Mouse (Mus musculus) neural tube, embryonic 11.5 days (tissue): ENCODE data around the gene Gm21969. TPM values are rescaled to one million over a fixed set of nuclear protein-coding genes. Genes with fewer than 3 reads are reported as not detected.

Experiments used
- ATAC-seq: fragments of 200-750 bp; cut with Nextera tagmentation; 2 replicates; pipeline ENCODE4 v1.8.0; 2017; ENCODE audit warnings: moderate number of reproducible peaks, mild to moderate bottlenecking, moderate TSS enrichment, moderate library complexity; ENCODE audit not compliant: insufficient read depth, low FRiP score, low TSS enrichment
- DNase-seq: peaks from one replicate; pipeline ENCODE4 v3.0.0-alpha.2; 2015; ENCODE audit warnings: low spot score
- H3K27ac ChIP-seq: fragments of 300-500 bp; sonication (generic); 2 replicates; pipeline ENCODE4 v1.5.1; 2014; ENCODE audit warnings: low read depth, mild to moderate bottlenecking, low read length
- H3K27me3 ChIP-seq: fragments of 300-500 bp; sonication (generic); 2 replicates; pipeline ENCODE4 v1.6.1; 2014; ENCODE audit warnings: mild to moderate bottlenecking, low read length, mixed read lengths; ENCODE audit not compliant: control insufficient read depth, insufficient read depth
- H3K36me3 ChIP-seq: fragments of 300-500 bp; sonication (generic); 2 replicates; pipeline ENCODE4 v1.6.1; 2014; ENCODE audit warnings: mild to moderate bottlenecking, low read length, moderate library complexity, mixed read lengths; ENCODE audit not compliant: control insufficient read depth, insufficient read depth
- H3K4me1 ChIP-seq: fragments of 300-500 bp; sonication (generic); 2 replicates; pipeline ENCODE4 v1.6.1; 2014; ENCODE audit warnings: low read length, mixed read lengths; ENCODE audit not compliant: control insufficient read depth, insufficient read depth
- H3K4me2 ChIP-seq: fragments of 300-500 bp; sonication (generic); 2 replicates; pipeline ENCODE4 v1.6.1; 2014; ENCODE audit warnings: low read depth, mild to moderate bottlenecking, moderate library complexity
- H3K4me3 ChIP-seq: fragments of 300-500 bp; sonication (generic); 2 replicates; pipeline ENCODE4 v1.5.1; 2014; ENCODE audit warnings: low read depth, low read length
- H3K9ac ChIP-seq: fragments of 300-500 bp; sonication (generic); 2 replicates; pipeline ENCODE4 v1.6.1; 2014; ENCODE audit warnings: mild to moderate bottlenecking, low read length
- H3K9me3 ChIP-seq: fragments of 300-500 bp; sonication (generic); 2 replicates; pipeline ENCODE4 v1.6.1; 2016; ENCODE audit warnings: low read length; ENCODE audit not compliant: control insufficient read depth
- WGBS: fragments of 180-500 bp; shearing (Covaris S2); extraction: QIAGEN DNeasy Blood & Tissue Kit; methylation state at CpG from one replicate; pipeline ENCODE4 v1.1.7; 2014; 5-methylcytosine and 5-hydroxymethylcytosine counted together
- polyA plus RNA-seq: library from polyadenylated mRNA; unstranded; fragments of >200 nt; fragmentation: Nextera tagmentation; extraction: Ambion mirVana; gene quantifications from 2 replicates; pipeline ENCODE4 v1.2.1, GENCODE M21; 2014

Gm21969 gene
- polyA plus RNA-seq, 1 experiment from 2014 or later, result not detected

DNA sequence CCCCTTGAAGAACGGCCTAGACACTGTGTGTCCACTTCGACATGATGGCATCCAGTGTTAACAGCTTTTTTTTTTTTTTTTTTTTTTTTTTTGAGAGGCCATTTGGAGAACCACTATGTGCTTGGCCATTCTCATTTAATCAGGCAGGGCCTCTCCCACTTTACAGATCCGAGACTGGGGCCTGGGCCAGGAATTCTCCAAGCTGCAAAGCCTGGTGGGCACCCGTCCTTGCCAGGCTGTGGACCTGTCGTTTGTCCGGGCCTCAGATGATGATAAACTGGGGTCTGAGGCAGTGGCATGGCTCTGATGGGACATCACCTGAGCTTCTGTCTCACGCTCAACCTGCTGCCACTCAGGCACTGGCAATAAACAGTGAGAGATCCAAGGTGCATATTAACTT, 10.1 kb upstream of the Gm21969 start:
- WGBS, result 69% methylated on average over 7 of the region's 7 CpGs
- no peaks in the 10 kb centered on the region for H3K9me3 ChIP-seq
- no peak overlapping the region for H3K4me3 ChIP-seq
- no peaks in the 10 kb centered on the region for H3K36me3 ChIP-seq
- peaks cover 42% of the 10 kb centered on the region for H3K4me1 ChIP-seq
- DNase-seq (no peak), ATAC-seq (no peak)
- no peak overlapping the region for H3K4me2 ChIP-seq
- no peak overlapping the region for H3K27ac ChIP-seq
- no peaks in the 10 kb centered on the region for H3K27me3 ChIP-seq
- H3K9ac ChIP-seq, result no peak overlapping the region

DNA sequence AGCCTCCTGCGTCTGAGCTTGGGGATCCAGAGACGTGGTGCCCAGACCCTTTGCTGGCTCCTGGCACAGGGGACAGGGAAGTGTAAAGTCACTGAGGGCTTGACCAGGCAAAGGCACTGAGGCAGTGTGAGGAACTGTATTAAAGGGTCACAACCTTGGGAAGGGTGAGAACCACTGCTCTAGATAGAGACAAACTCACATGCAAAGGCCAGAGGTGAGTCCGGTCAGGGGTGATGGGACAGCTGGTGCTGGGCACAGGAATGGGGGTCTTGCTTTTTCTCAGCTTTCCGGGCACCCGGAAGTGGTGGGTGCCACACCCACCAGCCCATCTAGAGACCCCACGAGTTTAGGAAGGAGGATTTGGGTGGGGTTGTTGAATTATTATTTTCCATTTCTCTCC, 9.6 kb upstream of the Gm21969 start:
- no peak overlapping the region for H3K27ac ChIP-seq
- no peak for ATAC-seq
- H3K27me3 ChIP-seq, result no peaks in the 10 kb centered on the region
- H3K4me1 ChIP-seq, result peaks cover 45% of the 10 kb centered on the region
- no peaks in the 10 kb centered on the region for H3K36me3 ChIP-seq
- H3K4me2 ChIP-seq, result no peak overlapping the region
- H3K9me3 ChIP-seq, result no peaks in the 10 kb centered on the region
- H3K4me3 ChIP-seq, result no peak overlapping the region
- DNase-seq, result no peak
- 68% methylated on average over 6 of the region's 6 CpGs for WGBS
- H3K9ac ChIP-seq, result no peak overlapping the region

DNA sequence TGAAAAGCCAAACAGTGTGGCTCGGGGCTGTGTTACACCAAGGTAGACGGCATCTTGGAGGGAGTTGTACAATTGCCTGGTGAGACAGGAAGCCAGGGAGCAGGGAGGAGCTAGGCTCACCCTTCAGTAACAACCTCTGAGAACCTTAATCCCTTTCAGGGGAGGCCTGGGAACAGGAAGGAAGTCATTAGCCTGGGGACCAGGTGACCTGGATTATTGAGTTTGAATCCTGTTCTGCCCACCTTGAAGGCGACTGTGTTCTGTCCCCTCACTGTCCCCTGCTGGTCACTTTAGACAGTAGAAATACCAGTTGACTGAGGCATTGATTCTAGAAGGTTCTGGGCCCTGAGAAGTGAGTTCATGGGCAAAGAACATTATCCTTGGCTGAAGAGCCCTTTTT, 8.9 kb upstream of the Gm21969 start:
- Histone ChIP-seq H3K4me2 (no peak overlapping the region), H3K36me3 (no peaks in the 10 kb centered on the region), H3K9ac (no peak overlapping the region), H3K27me3 (no peaks in the 10 kb centered on the region), H3K4me1 (peaks cover 50% of the 10 kb centered on the region), H3K9me3 (no peaks in the 10 kb centered on the region), H3K4me3 (no peak overlapping the region), H3K27ac (no peak overlapping the region)
- DNase-seq, result no peak
- WGBS, result 61% methylated on average over 3 of the region's 3 CpGs
- no peak for ATAC-seq

DNA sequence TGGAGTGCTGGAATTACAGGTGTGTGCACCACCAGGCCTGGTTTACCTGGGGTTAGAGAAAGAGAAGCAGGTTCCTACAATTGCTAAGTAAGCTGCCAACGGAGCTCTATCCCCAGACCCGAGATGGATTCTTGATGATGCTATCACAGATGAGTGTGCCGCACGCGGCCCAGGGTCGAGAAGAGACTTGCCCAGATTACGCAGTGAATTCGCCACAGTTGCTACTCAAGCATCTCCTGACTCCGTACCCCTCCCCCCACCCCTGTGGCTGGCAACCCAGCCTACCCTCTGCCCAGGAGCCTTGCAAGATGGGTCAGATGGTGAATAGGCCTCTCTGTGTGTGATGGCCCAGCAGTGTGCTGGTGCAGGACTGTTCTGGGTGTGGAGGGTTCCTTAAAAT, 6.3 kb upstream of the Gm21969 start:
- Histone ChIP-seq H3K4me2 (0 out of 2 replicates have a peak overlapping the region, but pooled peaks have one; percentile 7), H3K4me3 (no peak overlapping the region), H3K27ac (peak overlapping the region; percentile 83), H3K9ac (0 out of 2 replicates have a peak overlapping the region, but pooled peaks have one; percentile 18), H3K4me1 (peaks cover 45% of the 10 kb centered on the region), H3K9me3 (no peaks in the 10 kb centered on the region), H3K36me3 (no peaks in the 10 kb centered on the region), H3K27me3 (no peaks in the 10 kb centered on the region)
- ATAC-seq (no peak), DNase-seq (peak; percentile 44)
- WGBS, result 15% methylated on average over 9 of the region's 9 CpGs

DNA sequence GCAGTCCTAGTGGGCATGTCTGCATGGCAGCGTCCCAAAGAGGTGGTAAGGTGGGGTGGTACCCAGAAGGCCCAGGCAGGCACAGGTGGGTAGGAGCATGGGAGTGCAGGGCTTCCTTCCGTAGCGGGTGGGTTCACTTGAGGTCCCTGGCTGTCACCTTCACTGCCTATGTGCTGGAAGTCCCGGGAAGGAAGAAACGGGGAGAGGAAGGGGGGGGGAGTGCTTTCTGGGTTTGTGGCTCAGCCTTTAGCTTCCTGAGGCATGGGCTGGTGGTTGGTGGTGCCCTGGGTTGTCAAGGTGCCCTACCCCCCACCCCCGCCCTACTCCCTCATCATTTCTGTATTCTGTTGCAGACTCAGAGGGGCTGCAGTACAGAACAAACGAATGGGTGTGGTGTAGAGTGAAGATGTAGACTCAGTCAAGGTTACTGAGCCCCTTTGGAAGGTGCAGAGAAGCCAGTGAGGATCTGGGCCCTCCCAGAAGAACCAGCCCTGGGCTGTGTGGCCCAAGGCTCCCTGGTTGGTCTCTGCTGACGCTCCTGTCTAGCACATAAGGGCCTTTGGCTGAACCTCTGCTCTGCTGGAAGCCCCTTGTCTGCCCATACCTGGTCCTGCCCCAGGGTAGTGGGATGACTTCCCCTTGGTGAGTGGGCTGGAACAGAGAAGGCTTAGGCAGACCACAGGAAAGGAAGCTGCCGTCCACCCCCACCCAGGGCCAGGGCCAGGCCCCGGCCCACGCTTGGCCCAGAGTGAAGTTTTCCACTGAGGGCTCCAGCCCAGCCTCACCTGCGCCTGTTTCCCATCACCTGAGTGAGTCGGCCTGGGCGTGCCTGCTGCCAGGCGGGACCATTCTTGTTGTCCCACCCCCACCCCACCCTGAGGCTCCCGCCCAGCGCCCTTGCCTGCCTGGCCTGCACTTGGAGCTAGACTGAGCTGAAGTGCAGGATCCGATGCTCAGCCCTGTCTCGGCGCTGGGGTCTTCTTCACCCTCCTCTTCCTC, 5.4 kb upstream of the Gm21969 start:
- peaks cover 47% of the 10 kb centered on the region for H3K4me1 ChIP-seq
- H3K4me3 ChIP-seq, result no peak overlapping the region
- H3K9me3 ChIP-seq, result no peaks in the 10 kb centered on the region
- no peak overlapping the region for H3K4me2 ChIP-seq
- H3K36me3 ChIP-seq, result no peaks in the 10 kb centered on the region
- H3K9ac ChIP-seq, result no peak overlapping the region; the same call in 1 of the 2 replicates
- 59% methylated on average over 20 of the region's 20 CpGs for WGBS
- no peaks in the 10 kb centered on the region for H3K27me3 ChIP-seq
- peak overlapping the region; percentile 83 for H3K27ac ChIP-seq
- no peak for ATAC-seq
- no peak for DNase-seq

DNA sequence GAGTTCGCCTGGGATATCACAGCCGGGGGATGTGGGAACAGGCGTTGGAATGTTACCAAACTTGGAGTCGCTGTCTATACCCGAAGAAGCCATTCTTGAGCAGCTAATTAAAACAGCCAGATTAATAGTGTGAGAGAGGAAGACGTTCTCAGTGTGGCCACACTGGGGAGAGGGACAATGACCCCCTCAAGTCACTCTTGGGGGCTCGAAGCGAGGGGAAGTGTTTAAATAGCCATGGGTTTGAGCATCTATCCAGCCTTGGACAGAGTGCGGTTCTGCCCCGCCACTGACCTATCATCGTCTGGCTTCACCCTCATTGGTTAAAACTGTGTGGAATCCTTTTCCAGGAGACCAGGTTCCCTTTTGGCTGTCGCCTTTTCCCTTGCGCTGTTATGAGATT, 4.6 kb upstream of the Gm21969 start:
- 34% methylated on average over 13 of the region's 13 CpGs for WGBS
- peak overlapping the region; percentile 83 for H3K27ac ChIP-seq
- DNase-seq (no peak), ATAC-seq (no peak)
- H3K4me3 ChIP-seq, result no peak overlapping the region
- peaks cover 47% of the 10 kb centered on the region for H3K4me1 ChIP-seq
- no peaks in the 10 kb centered on the region for H3K9me3 ChIP-seq
- H3K27me3 ChIP-seq, result no peaks in the 10 kb centered on the region
- no peaks in the 10 kb centered on the region for H3K36me3 ChIP-seq
- H3K9ac ChIP-seq, result no peak overlapping the region
- H3K4me2 ChIP-seq, result no peak overlapping the region

DNA sequence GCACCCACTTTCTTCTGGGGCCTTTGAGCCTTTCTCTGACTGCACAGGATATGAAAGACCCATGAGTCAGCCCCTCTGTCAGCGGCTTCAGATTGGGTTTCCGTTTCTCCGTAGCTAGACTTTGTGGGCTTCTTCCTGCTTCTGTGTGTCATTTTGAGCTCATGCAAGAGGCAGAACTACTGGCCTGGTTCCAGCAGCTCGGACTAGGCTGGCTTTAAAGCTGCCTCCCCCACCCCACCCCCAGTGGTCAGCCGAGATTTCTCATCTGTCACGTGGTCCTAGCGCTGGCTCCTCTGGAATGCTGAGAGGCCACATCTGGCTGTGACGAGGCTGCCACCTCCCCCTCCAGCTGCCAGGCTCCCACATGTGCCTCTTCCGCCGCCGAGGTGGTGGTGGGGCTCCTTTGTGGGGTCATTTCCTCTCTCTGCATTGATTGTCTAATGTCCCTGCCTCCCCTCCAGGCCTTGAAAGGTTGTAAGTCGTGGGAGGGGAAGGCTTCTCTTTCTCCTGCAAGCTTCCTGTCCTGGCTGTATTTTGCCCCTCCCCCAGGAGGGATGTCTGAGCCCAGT, 4.0 kb upstream of the Gm21969 start:
- H3K9me3 ChIP-seq, result no peaks in the 10 kb centered on the region
- H3K9ac ChIP-seq, result peak overlapping the region; percentile 24; the same call in 1 of the 2 replicates
- no peaks in the 10 kb centered on the region for H3K27me3 ChIP-seq
- 1% methylated on average over 12 of the region's 12 CpGs for WGBS
- DNase-seq (peak; percentile 87), ATAC-seq (peak; percentile 51)
- no peaks in the 10 kb centered on the region for H3K36me3 ChIP-seq
- peaks cover 47% of the 10 kb centered on the region for H3K4me1 ChIP-seq
- no peak overlapping the region for H3K4me3 ChIP-seq
- peak overlapping the region; percentile 83 for H3K27ac ChIP-seq
- peak overlapping the region; percentile 18 for H3K4me2 ChIP-seq

DNA sequence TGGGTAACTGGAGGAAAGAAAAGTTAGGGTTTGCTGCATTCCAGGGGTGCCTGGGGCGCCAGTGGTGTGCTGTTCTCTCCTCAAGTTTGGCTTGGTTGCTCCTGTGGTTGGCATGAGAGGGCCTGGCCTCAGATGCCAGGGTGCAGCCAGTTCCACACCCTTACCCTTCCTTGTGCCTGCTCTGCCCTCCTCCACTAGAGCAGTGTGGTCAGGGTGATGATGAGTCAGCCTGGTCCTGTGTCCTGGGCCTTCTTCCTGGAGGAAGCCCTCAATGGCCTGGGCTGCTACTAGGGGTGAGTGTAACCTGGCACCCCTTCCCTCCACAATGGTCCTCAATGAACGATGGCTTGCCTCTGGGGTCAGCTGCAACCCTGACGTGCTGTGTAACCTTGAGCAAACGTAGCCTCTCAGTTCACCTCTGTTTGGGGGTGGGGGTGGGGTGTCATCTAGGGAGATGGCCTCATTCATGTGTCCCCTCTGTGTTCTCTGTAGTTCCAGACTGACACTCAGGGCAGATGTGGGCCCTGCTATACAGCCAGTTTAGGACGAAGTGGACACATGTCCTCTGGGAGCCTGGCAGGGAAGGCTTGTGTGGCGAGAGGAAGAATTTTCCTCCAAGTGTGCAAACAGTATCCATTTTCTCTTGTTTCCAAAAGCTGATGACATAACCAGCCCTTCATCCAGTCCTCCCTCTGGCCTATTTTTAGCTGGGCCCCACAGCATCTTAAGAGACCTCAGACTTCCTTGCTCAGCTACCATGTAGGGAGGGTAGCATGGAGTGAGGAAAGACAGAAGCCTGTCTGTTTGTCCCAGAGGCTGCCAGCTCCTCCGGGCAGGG, 1.2 kb upstream of the Gm21969 start:
- peaks cover 32% of the 10 kb centered on the region for H3K4me1 ChIP-seq
- WGBS, result 59% methylated on average over 7 of the region's 7 CpGs
- H3K4me3 ChIP-seq, result no peak overlapping the region
- no peaks in the 10 kb centered on the region for H3K9me3 ChIP-seq
- ATAC-seq, result no peak
- no peak overlapping the region for H3K4me2 ChIP-seq
- DNase-seq, result no peak
- no peaks in the 10 kb centered on the region; the same call in 1 of the 2 replicates for H3K36me3 ChIP-seq
- no peak overlapping the region for H3K9ac ChIP-seq
- 0 out of 2 replicates have a peak overlapping the region, but pooled peaks have one; percentile 55 for H3K27ac ChIP-seq
- H3K27me3 ChIP-seq, result no peaks in the 10 kb centered on the region
